Comparison of ENCODE assay signal across 26 mouse cellular contexts in the genomic region with DNA sequence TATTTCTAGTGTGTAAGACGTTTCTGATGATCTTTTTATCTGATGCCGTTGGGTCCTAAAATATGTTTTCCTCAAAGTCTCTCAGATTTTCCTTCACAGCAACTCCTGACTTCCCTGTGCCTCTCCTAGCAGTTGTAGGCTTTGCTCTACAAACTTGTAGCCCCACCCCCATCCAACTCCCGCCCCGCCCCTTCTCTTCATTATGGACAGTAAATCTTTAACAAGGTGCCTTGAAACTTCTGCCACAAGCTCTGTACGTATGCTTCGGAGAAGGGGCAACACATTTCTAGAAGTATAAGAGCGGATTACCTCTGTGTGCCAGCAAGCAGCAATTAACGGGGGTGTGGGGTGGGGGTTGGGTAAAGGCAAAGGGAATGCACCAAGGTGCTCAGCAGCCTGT.
"Had no signal": no experiment of that assay in that cellular context is flagged by ENCODE, and none has a peak within 500 bp of the region (broad histone marks: within the 10 kb centered on the region; RNA-seq: fewer than 3 reads in every experiment).

No protein-coding gene starts in this region.

- H3K4me2 ChIP-seq: heart, embryonic 11.5 days; heart, embryonic 13.5 days; heart, embryonic 15.5 days; hindbrain, embryonic 13.5 days; hindbrain, embryonic 15.5 days; limb, embryonic 12.5 days; liver, embryonic 11.5 days; liver, embryonic 13.5 days; liver, embryonic 15.5 days had no signal

- H3K27ac ChIP-seq: gastrocnemius, adult 2 months; heart, adult 2 months; heart, embryonic 13.5 days; heart, embryonic 15.5 days; hindbrain, embryonic 13.5 days; hindbrain, embryonic 15.5 days; hindbrain, postnatal 0 days; layer of hippocampus, adult 2 months; left cerebral cortex, adult 2 months; limb, embryonic 10.5 days; limb, embryonic 12.5 days; liver, embryonic 13.5 days; liver, embryonic 15.5 days had no signal

- H3K9ac ChIP-seq: heart, embryonic 13.5 days; heart, embryonic 15.5 days; hindbrain, embryonic 13.5 days; hindbrain, embryonic 15.5 days; limb, embryonic 12.5 days; liver, embryonic 13.5 days; liver, embryonic 15.5 days had no signal

- H3K36me3 ChIP-seq: heart, embryonic 13.5 days; heart, embryonic 15.5 days; hindbrain, embryonic 13.5 days; hindbrain, embryonic 15.5 days; limb, embryonic 10.5 days; limb, embryonic 12.5 days; liver, embryonic 13.5 days; liver, embryonic 15.5 days had no signal

- H3K4me1 ChIP-seq: heart, embryonic 13.5 days; heart, embryonic 15.5 days; hindbrain, embryonic 13.5 days; hindbrain, embryonic 15.5 days; limb, embryonic 12.5 days; liver, embryonic 13.5 days; liver, embryonic 15.5 days had no signal

- H3K4me3 ChIP-seq: gastrocnemius, adult 2 months; heart, adult 2 months; heart, embryonic 13.5 days; heart, embryonic 15.5 days; hindbrain, embryonic 13.5 days; hindbrain, embryonic 15.5 days; layer of hippocampus, adult 2 months; left cerebral cortex, adult 2 months; limb, embryonic 10.5 days; limb, embryonic 12.5 days; liver, embryonic 13.5 days; liver, embryonic 15.5 days had no signal

- H3K9me3 ChIP-seq: heart, embryonic 13.5 days; heart, embryonic 15.5 days; hindbrain, embryonic 13.5 days; hindbrain, embryonic 15.5 days; limb, embryonic 10.5 days; limb, embryonic 12.5 days; liver, embryonic 13.5 days; liver, embryonic 15.5 days had no signal

- ATAC-seq: forebrain, embryonic 16.5 days; hindbrain, postnatal 0 days had no signal

- H3K27me3 ChIP-seq: heart, embryonic 13.5 days; heart, embryonic 15.5 days; hindbrain, embryonic 13.5 days; hindbrain, embryonic 15.5 days; limb, embryonic 12.5 days; liver, embryonic 13.5 days; liver, embryonic 15.5 days had no signal

- DNase-seq: gastrocnemius, adult 2 months; gastrocnemius, postnatal 10 days; gastrocnemius, postnatal 36 days; heart, adult 11 months; heart, adult 2 months; heart, postnatal 14 days; heart, postnatal 36 days; kidney, adult 18-20 months; kidney, adult 9 months; kidney, postnatal 10 days; kidney, postnatal 36 days; liver; liver, embryonic 13.5 days had no signal
